Mouse (Mus musculus): ENCODE measurements around the gene H2-Q4.
"Not testable (repeated sequence)": the region's sequence is repeated elsewhere in the genome, so short reads cannot be mapped to it uniquely, and the experiment has no call there.

H2-Q4 gene

GRCm38 (mm10) chr17:35420206-35420810 lies 40.9 kb downstream of the H2-Q4 start:
- DNase-seq (ENCODE audit: low read depth, low spot score), result not testable (repeated sequence)

- DNase-seq (ENCODE audit: low read depth, low spot score), result not testable (repeated sequence)
Observed at GRCm38 (mm10) chr17:35421331-35421730, 41.9 kb downstream of the H2-Q4 start.

DNA sequence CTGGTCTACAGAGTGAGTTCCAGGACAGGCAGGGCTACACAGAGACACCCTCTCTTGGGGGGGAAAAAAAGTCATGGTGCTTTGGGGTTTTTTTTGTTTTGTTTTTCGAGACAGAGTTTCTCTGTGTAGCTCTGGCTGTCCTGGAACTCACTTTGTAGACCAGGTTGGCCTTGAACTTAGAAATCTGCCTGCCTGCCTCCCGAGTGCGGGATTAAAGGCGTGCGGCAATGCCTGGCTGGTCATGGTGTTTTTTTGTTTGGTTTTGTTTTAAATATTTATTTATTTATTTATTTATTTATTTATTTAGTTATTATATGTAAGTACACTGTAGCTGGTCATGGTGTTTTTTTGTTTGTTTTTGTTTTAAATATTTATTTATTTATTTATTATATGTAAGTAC lies 42.9 kb downstream of the H2-Q4 start:
- not testable (repeated sequence) for DNase-seq (ENCODE audit: low read depth, low spot score)

DNA sequence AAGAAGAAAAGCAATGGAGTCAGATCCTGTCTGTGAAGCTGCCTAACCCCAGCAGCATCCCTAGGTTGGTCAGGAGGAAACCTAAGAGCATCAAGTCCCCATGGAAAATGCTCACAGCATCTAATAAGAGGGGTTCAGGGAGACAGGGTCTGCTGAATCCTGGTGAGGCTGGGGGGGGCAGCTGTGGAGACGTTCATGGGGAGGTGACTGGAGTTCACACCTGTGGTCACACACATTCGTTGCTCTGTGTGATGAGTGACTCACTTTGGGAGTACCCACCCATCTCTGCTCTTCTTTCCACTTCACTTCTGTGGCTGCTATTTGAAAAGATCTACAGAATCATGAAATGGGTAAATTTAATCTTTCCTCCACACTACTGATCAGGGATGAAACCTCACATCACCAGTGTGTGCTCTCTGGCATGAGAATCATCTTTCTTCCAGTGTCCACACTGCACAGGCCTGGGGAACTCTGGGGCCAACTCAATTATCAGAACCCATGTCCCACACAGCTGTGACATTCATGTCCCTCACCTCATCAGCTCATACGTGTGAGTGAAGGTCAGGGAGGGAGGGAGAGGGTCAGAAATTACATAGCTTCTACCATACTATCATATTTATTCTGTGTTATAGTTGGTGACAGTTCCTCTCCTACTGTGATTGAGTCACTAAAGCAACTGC lies 43.9 kb downstream of the H2-Q4 start:
- DNase-seq (ENCODE audit: low read depth, low spot score), result not testable (repeated sequence)

GRCm38 (mm10) chr17:35424106-35424505 lies 44.7 kb downstream of the H2-Q4 start:
- DNase-seq (ENCODE audit: low read depth, low spot score), result not testable (repeated sequence)

DNA sequence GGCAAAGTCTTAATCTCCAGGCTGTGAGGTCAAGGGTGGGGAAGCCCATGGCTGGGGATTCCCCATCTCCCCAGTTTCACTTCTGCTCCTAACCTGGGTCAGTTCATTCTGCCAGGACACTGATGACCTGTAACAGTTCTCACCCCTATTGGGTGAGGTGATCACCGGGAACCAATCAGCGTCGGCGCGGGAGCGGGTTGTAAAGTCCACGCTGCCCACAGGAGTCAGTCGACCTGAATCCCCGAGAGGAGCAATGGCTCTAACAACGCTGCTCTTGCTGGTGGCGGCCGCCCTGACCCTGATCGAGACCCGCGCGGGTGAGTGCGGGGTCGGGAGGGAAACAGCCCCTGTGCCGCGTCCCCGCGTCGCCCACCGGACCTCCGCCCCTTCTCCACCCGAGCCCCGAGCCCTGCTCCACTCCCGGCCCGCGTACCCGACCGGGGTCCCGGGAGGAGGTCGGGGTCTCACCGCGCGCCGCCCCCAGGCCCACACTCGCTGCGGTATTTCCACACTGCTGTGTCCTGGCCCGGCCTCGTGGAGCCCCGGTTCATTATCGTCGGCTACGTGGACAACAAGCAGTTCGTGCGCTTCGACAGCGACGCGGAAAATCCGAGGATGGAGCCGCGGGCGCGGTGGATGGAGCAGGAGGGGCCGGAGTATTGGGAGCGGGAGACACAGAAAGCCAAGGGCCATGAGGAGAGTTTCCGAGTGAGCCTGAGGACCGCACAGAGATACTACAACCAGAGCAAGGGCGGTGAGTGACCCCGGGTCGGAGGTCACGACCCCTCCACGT lies 45.4 kb downstream of the H2-Q4 start, which contains the start of gene H2-Q6:
Gene H2-Q6 (plus strand): TSS at position 227 of the 793 bp plus-strand sequence.
- not testable (repeated sequence) for DNase-seq (ENCODE audit: low read depth, low spot score)

DNA sequence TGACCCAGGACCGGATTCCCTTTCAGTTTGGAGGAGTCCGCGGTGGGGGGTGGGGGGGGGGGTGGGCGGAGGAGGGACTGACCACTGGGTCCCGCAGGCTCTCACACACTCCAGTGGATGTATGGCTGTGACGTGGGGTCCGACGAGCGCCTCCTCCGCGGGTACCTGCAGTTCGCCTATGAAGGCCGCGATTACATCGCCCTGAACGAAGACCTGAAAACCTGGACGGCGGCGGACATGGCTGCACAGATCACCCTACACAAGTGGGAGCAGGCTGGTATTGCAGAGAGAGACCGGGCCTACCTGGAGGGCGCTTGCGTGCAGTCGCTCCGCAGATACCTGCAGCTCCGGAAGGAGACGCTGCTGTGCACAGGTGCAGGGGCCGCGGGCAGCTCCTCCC lies 46.1 kb downstream of the H2-Q4 start:
- DNase-seq (ENCODE audit: low read depth, low spot score), result not testable (repeated sequence)

- DNase-seq (ENCODE audit: low read depth, low spot score), result not testable (repeated sequence)
Observed at GRCm38 (mm10) chr17:35428883-35429282, 49.5 kb downstream of the H2-Q4 start.

DNA sequence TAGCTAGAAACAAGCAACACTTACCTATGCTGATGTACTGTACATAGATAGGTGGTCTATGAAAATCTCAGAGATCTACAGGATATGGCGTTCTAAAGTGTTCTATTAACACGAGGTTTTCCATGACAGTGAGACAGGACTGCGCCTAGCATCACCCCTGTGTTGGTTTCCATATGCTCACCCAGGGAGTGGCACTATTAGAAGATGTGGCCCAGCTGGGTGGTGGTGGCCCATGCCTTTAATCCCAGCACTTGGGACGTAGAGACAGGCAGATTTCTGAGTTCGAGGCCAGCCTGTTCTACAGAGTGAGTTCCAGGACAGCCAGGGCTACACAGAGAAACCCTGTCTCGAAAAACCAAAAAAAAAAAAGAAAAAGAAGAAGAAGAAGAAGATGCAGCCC lies 51.3 kb downstream of the H2-Q4 start:
- not testable (repeated sequence) for DNase-seq (ENCODE audit: low read depth, low spot score)

DNA sequence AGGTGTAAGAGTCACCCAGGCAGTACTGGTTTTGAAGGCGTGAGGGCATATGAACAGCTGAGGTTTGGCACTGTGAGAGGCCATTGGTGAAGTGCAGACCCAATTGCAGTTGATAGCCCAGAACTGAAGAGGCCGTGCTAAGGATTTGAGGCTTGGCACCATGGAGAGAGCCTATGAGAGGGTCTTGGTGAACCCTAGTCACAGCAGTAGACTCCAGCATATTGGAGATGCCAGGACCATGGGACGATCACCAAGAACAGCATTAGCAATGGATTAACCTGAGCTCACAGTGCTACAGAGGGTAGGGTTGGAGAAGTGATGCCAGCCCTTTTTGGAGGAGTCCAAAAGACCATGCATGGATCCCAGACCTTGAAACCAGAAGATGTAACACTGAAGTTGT lies 52.8 kb downstream of the H2-Q4 start:
- DNase-seq (ENCODE audit: low read depth, low spot score), result not testable (repeated sequence)

- DNase-seq (ENCODE audit: low read depth, low spot score), result not testable (repeated sequence)
Observed at GRCm38 (mm10) chr17:35434836-35435235, 55.4 kb downstream of the H2-Q4 start.

Measured in telencephalon, adult 2 months (tissue).